Mouse (Mus musculus): ENCODE results near the gene Ammecr1.

Ammecr1 gene

GRCm38 (mm10) chrX:142914208-142914607, 52.3 kb downstream of the Ammecr1 start:
- no peak for DNase-seq (ENCODE audit: low read depth)

- no peak for DNase-seq (ENCODE audit: low read depth)
Observed at GRCm38 (mm10) chrX:142903854-142904253, 62.7 kb downstream of the Ammecr1 start.

GRCm38 (mm10) chrX:142902599-142902998, 63.9 kb downstream of the Ammecr1 start:
- DNase-seq (ENCODE audit: low read depth) = no peak

- DNase-seq (ENCODE audit: low read depth) = peak; percentile 28
Observed at GRCm38 (mm10) chrX:142901915-142902314, 64.6 kb downstream of the Ammecr1 start.

GRCm38 (mm10) chrX:142898295-142898887, 68.1 kb downstream of the Ammecr1 start:
- peak; percentile 9 for DNase-seq (ENCODE audit: low read depth)

GRCm38 (mm10) chrX:142897477-142898000, 69.0 kb downstream of the Ammecr1 start:
- DNase-seq (ENCODE audit: low read depth) = no peak

- DNase-seq (ENCODE audit: low read depth) = no peak
Observed at GRCm38 (mm10) chrX:142895316-142895715, 71.2 kb downstream of the Ammecr1 start.

- no peak for DNase-seq (ENCODE audit: low read depth)
Observed at GRCm38 (mm10) chrX:142885962-142886361, 80.6 kb downstream of the Ammecr1 start.

GRCm38 (mm10) chrX:142883593-142883992, 82.9 kb downstream of the Ammecr1 start:
- peak; percentile 34 for DNase-seq (ENCODE audit: low read depth)

- DNase-seq (ENCODE audit: low read depth) = no peak
Observed at GRCm38 (mm10) chrX:142882255-142882654, 84.3 kb downstream of the Ammecr1 start.

- DNase-seq (ENCODE audit: low read depth) = no peak
Observed at GRCm38 (mm10) chrX:142869844-142870243, 96.7 kb downstream of the Ammecr1 start.

- no peak for DNase-seq (ENCODE audit: low read depth)
Observed at GRCm38 (mm10) chrX:142848032-142848431, 118.5 kb downstream of the Ammecr1 start.

GRCm38 (mm10) chrX:142846266-142846665, 120.3 kb downstream of the Ammecr1 start:
- DNase-seq (ENCODE audit: low read depth) = no peak

- no peak for DNase-seq (ENCODE audit: low read depth)
Observed at GRCm38 (mm10) chrX:142841916-142842315, 124.6 kb downstream of the Ammecr1 start.

- no peak for DNase-seq (ENCODE audit: low read depth)
Observed at GRCm38 (mm10) chrX:142839411-142839810, 127.1 kb downstream of the Ammecr1 start.

- DNase-seq (ENCODE audit: low read depth) = no peak
Observed at GRCm38 (mm10) chrX:142838841-142839240, 127.7 kb downstream of the Ammecr1 start.

- DNase-seq (ENCODE audit: low read depth) = no peak
Observed at GRCm38 (mm10) chrX:142837316-142837715, 129.2 kb downstream of the Ammecr1 start.

GRCm38 (mm10) chrX:142836399-142836798, 130.1 kb downstream of the Ammecr1 start:
- no peak for DNase-seq (ENCODE audit: low read depth)

GRCm38 (mm10) chrX:142834807-142835206, 131.7 kb downstream of the Ammecr1 start:
- no peak for DNase-seq (ENCODE audit: low read depth)

- DNase-seq (ENCODE audit: low read depth) = no peak
Observed at GRCm38 (mm10) chrX:142833164-142833796, 133.2 kb downstream of the Ammecr1 start.

- DNase-seq (ENCODE audit: low read depth) = no peak
Observed at GRCm38 (mm10) chrX:142832221-142832620, 134.3 kb downstream of the Ammecr1 start.

GRCm38 (mm10) chrX:142830572-142830971, 136.0 kb downstream of the Ammecr1 start:
- DNase-seq (ENCODE audit: low read depth) = no peak

GRCm38 (mm10) chrX:142829866-142830470, 136.6 kb downstream of the Ammecr1 start:
- DNase-seq (ENCODE audit: low read depth) = no peak
